Mouse (Mus musculus) midbrain, embryonic 10.5 days (tissue): ENCODE results near the gene Olfr675. TPM values are rescaled to one million over a fixed set of nuclear protein-coding genes. Genes with fewer than 3 reads are reported as not detected.
"Not testable (repeated sequence)": the region's sequence is repeated elsewhere in the genome, so short reads cannot be mapped to it uniquely, and the experiment has no call there.

Experiments used
- DNase-seq: peaks from one replicate; pipeline ENCODE4 v3.0.0-alpha.2; 2017; ENCODE audit warnings: low spot score
- H3K27ac ChIP-seq: fragments of 300-500 bp; sonication (generic); replicated peaks from 2 replicates; pipeline ENCODE4 v1.5.1; 2016; ENCODE audit warnings: mild to moderate bottlenecking
- H3K27me3 ChIP-seq: fragments of 300-500 bp; sonication (generic); 2 replicates; pipeline ENCODE4 v1.6.1; 2016; ENCODE audit warnings: low read depth, mild to moderate bottlenecking; ENCODE audit not compliant: poor library complexity, severe bottlenecking
- H3K36me3 ChIP-seq: fragments of 300-500 bp; sonication (generic); 2 replicates; pipeline ENCODE4 v1.6.1; 2016; ENCODE audit warnings: mild to moderate bottlenecking, moderate library complexity
- H3K4me1 ChIP-seq: fragments of 300-500 bp; sonication (generic); 2 replicates; pipeline ENCODE4 v1.6.1; 2016
- H3K4me3 ChIP-seq: fragments of 300-500 bp; sonication (generic); 2 replicates; pipeline ENCODE4 v1.5.1; 2016; ENCODE audit warnings: mild to moderate bottlenecking, moderate library complexity
- H3K9me3 ChIP-seq: fragments of 300-500 bp; sonication (generic); replicated peaks from 2 replicates; pipeline ENCODE4 v1.6.1; 2016; ENCODE audit warnings: mild to moderate bottlenecking
- WGBS: fragments of 180-500 bp; shearing (Covaris S2); methylation state at CpG from one replicate; pipeline ENCODE4 v1.1.7; 2016; 5-methylcytosine and 5-hydroxymethylcytosine counted together
- polyA plus RNA-seq: library from polyadenylated mRNA; unstranded; fragments of >200 nt; fragmentation: Nextera tagmentation; extraction: Ambion mirVana; gene quantifications from 2 replicates; pipeline ENCODE4 v1.2.1, GENCODE M21; 2016

Gene Olfr675
- polyA plus RNA-seq = not detected in 2 replicates

DNA sequence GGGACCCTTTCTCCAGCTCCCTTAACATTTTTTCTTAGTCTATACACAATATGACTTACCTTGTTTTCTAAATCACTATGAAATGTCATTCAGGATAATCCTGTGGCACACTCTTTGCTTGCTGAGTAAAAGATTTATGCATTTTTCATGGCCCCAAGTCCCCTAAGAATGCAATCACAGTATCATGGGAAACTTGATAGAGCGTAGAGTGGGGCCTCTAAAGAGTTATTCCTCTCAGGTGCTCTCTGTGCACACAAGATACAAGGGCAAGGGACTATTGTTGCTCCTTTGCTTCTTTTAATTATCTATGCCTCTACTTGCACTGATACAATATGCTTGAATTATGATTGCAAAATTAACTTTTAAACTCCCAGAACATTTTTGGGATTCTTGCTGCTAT, at the start of gene Olfr675:
Olfr675 (minus strand) TSS at position 101 of the 400 bp plus-strand sequence.
- H3K27me3 ChIP-seq = no peaks in the 10 kb centered on the region
- 89% methylated on average over 1 of the region's 1 CpGs for WGBS
- H3K27ac ChIP-seq = no peak within 1 kb of the TSS
- no peak for DNase-seq
- no peaks in the 10 kb centered on the region for H3K9me3 ChIP-seq
- no peak within 1 kb of the TSS for H3K4me3 ChIP-seq
- H3K36me3 ChIP-seq = no peaks in the 10 kb centered on the region
- H3K4me1 ChIP-seq = no peaks in the 10 kb centered on the region

GRCm38 (mm10) chr7:105064175-105064574, 35.9 kb upstream of the Olfr675 start, which contains the start of gene Olfr678:
TSS of gene Olfr678 (plus strand) at chr7:105064475.
- no peaks in the 10 kb centered on the region for H3K36me3 ChIP-seq
- no peak within 1 kb of the TSS for H3K27ac ChIP-seq
- H3K4me3 ChIP-seq = no peak within 1 kb of the TSS
- H3K27me3 ChIP-seq = no peaks in the 10 kb centered on the region
- H3K4me1 ChIP-seq = no peaks in the 10 kb centered on the region
- H3K9me3 ChIP-seq = no peaks in the 10 kb centered on the region
- 85% methylated on average over 1 of the region's 1 CpGs for WGBS
- no peak for DNase-seq

GRCm38 (mm10) chr7:105058951-105059350, 30.7 kb upstream of the Olfr675 start:
- no peaks in the 10 kb centered on the region for H3K36me3 ChIP-seq
- DNase-seq = no peak

GRCm38 (mm10) chr7:105033836-105034235, 5.6 kb upstream of the Olfr675 start:
- not testable (repeated sequence) for H3K27ac ChIP-seq, H3K4me3 ChIP-seq, H3K36me3 ChIP-seq, H3K27me3 ChIP-seq, H3K9me3 ChIP-seq, H3K4me1 ChIP-seq, DNase-seq
- 66% methylated on average over 5 of the region's 5 CpGs for WGBS

More at GRCm38 (mm10) chr7:105058951-105059350, 30.7 kb upstream of the Olfr675 start:
- no peaks in the 10 kb centered on the region for H3K4me1 ChIP-seq
- H3K9me3 ChIP-seq = no peaks in the 10 kb centered on the region
- H3K27me3 ChIP-seq = no peaks in the 10 kb centered on the region
- H3K4me3 ChIP-seq = no peak overlapping the region
- H3K27ac ChIP-seq = no peak overlapping the region

- DNase-seq = no peak
- Histone ChIP-seq H3K4me3 (no peak within 1 kb of the TSS), H3K4me1 (no peaks in the 10 kb centered on the region), H3K36me3 (no peaks in the 10 kb centered on the region), H3K9me3 (no peaks in the 10 kb centered on the region), H3K27ac (no peak within 1 kb of the TSS), H3K27me3 (no peaks in the 10 kb centered on the region)
Observed at GRCm38 (mm10) chr7:105032398-105032797, 4.1 kb upstream of the Olfr675 start, which contains the start of gene Olfr676. TSS of gene Olfr676 (plus strand) at chr7:105032698.

GRCm38 (mm10) chr7:105022530-105022929, 5.7 kb downstream of the Olfr675 start:
- H3K36me3 ChIP-seq = no peaks in the 10 kb centered on the region
- no peak overlapping the region for H3K27ac ChIP-seq
- no peaks in the 10 kb centered on the region for H3K9me3 ChIP-seq
- no peak overlapping the region for H3K4me3 ChIP-seq
- no peaks in the 10 kb centered on the region for H3K27me3 ChIP-seq
- DNase-seq = no peak
- WGBS = 54% methylated on average over 1 of the region's 1 CpGs
- no peaks in the 10 kb centered on the region for H3K4me1 ChIP-seq

- no peak within 1 kb of the TSS for H3K4me3 ChIP-seq
Observed at GRCm38 (mm10) chr7:105001929-105002328, 26.3 kb downstream of the Olfr675 start, which contains the start of gene Olfr672. TSS of gene Olfr672 (minus strand) at chr7:105002029.

DNA sequence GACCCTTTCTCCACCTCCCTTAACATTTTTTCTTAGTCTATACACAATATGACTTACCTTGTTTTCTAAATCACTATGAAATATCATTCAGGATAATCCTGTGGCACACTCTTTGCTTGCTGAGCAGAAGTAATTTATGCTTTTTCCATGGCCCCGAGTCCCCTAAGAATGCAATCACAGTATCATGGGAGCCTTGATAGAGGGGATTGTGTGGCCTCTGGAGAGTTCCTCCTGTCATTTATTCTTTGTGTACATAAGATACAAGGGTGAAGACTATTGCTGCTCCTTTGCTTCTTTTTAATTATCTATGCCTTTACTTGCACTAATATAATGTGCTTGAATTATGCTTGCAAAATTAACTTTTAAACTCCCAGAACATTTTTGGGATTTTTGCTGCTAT, 49.2 kb downstream of the Olfr675 start, which contains the start of gene Olfr671:
Olfr671 (minus strand) TSS at position 101 of the 400 bp plus-strand sequence.
- no peak for DNase-seq

More at GRCm38 (mm10) chr7:105001929-105002328, 26.3 kb downstream of the Olfr675 start, which contains the start of gene Olfr672:
- Histone ChIP-seq H3K36me3 (no peaks in the 10 kb centered on the region), H3K4me1 (no peaks in the 10 kb centered on the region), H3K27ac (no peak within 1 kb of the TSS), H3K9me3 (no peaks in the 10 kb centered on the region), H3K27me3 (no peaks in the 10 kb centered on the region)
- DNase-seq = no peak

DNA sequence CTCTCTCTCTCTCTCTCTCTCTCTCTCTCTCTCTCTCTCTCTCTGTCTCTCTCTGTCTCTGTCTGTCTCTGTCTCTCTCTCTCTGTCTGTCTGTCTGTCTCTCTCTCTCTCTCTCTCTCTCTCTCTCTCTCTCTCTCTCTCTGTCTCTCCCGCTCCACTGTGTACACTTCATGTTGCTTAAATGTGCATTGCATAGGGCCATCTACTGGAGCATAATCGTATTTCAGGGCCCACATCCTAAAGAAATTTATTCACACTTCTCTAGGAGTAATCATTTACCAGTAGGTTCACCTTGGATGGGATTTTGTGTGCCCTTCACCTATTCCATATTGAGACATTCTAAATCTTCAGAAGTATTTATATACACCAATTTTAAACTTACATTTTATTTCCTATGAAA, 55.8 kb downstream of the Olfr675 start:
- H3K27me3 ChIP-seq, H3K4me3 ChIP-seq, H3K9me3 ChIP-seq, DNase-seq, H3K36me3 ChIP-seq, H3K4me1 ChIP-seq, H3K27ac ChIP-seq: not testable (repeated sequence)
- WGBS = 76% methylated on average over 2 of the region's 2 CpGs

More for the DNA sequence above, 49.2 kb downstream of the Olfr675 start, which contains the start of gene Olfr671:
- Histone ChIP-seq H3K4me3 (no peak within 1 kb of the TSS), H3K27ac (no peak within 1 kb of the TSS), H3K36me3 (no peaks in the 10 kb centered on the region), H3K4me1 (no peaks in the 10 kb centered on the region), H3K9me3 (0 out of 2 replicates have a peak, but pooled peaks cover 7% of the 10 kb centered on the region), H3K27me3 (no peaks in the 10 kb centered on the region)
- WGBS = 72% methylated on average over 1 of the region's 1 CpGs

Other genes starting within 250 kb of the Olfr675 start
- gene Usp17lb, start 185.9 kb downstream of the Olfr675 start, polyA plus RNA-seq = not detected in 2 replicates
- gene Usp17la, start 171.5 kb downstream of the Olfr675 start, polyA plus RNA-seq = not detected in 2 replicates
- gene Olfr665, start 150.4 kb downstream of the Olfr675 start, polyA plus RNA-seq = not detected in 2 replicates
- gene Olfr666, start 132.5 kb downstream of the Olfr675 start, polyA plus RNA-seq = not detected in 2 replicates
- not detected in 2 replicates for gene Olfr667, start 107.0 kb downstream of the Olfr675 start, polyA plus RNA-seq
- not detected in 2 replicates for gene Olfr668, start 100.4 kb downstream of the Olfr675 start, polyA plus RNA-seq
- gene Olfr669, start 94.2 kb downstream of the Olfr675 start, polyA plus RNA-seq = not detected in 2 replicates
- gene Olfr670, start 65.8 kb downstream of the Olfr675 start, polyA plus RNA-seq = not detected in 2 replicates
- not detected in 2 replicates for gene Olfr671, start 49.3 kb downstream of the Olfr675 start, polyA plus RNA-seq
- not detected in 2 replicates for gene Olfr672, start 26.4 kb downstream of the Olfr675 start, polyA plus RNA-seq
- not detected in 2 replicates for gene Olfr676, start 4.2 kb upstream of the Olfr675 start, polyA plus RNA-seq
- gene Olfr677, start 22.9 kb upstream of the Olfr675 start, polyA plus RNA-seq = not detected in 2 replicates
- gene Olfr678, start 36.0 kb upstream of the Olfr675 start, polyA plus RNA-seq = not detected in 2 replicates
- not detected in 2 replicates for gene Olfr679, start 52.7 kb upstream of the Olfr675 start, polyA plus RNA-seq
- gene Olfr680-ps1, start 64.4 kb upstream of the Olfr675 start, polyA plus RNA-seq = not detected in 2 replicates
- not detected in 2 replicates for gene Olfr681, start 88.4 kb upstream of the Olfr675 start, polyA plus RNA-seq
- gene Olfr683, start 118.6 kb upstream of the Olfr675 start, polyA plus RNA-seq = not detected in 2 replicates
- gene Olfr684, start 135.2 kb upstream of the Olfr675 start, polyA plus RNA-seq = not detected in 2 replicates
- not detected in 2 replicates for gene Olfr685, start 157.6 kb upstream of the Olfr675 start, polyA plus RNA-seq
- not detected in 2 replicates for gene Olfr686, start 179.0 kb upstream of the Olfr675 start, polyA plus RNA-seq